Mouse (Mus musculus) granulocyte monocyte progenitor cell, adult 5-6 weeks (primary cell): Measurements from ENCODE around the gene Samd4. TPM values are rescaled to one million over a fixed set of nuclear protein-coding genes. Genes with fewer than 3 reads are reported as not detected.

ENCODE experiments used
- ATAC-seq: replicated peaks from 2 replicates; pipeline ENCODE4 v1.8.0; 2016; ENCODE audit warnings: mild to moderate bottlenecking, moderate TSS enrichment, inconsistent platforms; ENCODE audit not compliant: poor library complexity, severe bottlenecking
- total RNA-seq, 2 experiments: library from RNA; stranded (forward) in 1 of 2; stranded (reverse) in 1 of 2; fragments of 200-712, 200-1000 nt in 1 of 2; fragments of >200 nt in 1 of 2; fragmentation: Nextera tagmentation in 1 of 2; gene quantifications; 2 replicates each; pipeline ENCODE4 v1.2.3; 2014 to 2017

Gene Samd4
- not detected in 2 replicates for total RNA-seq (2014; fragmentation: Nextera tagmentation)
- total RNA-seq (2017) = not detected in 2 replicates

DNA sequence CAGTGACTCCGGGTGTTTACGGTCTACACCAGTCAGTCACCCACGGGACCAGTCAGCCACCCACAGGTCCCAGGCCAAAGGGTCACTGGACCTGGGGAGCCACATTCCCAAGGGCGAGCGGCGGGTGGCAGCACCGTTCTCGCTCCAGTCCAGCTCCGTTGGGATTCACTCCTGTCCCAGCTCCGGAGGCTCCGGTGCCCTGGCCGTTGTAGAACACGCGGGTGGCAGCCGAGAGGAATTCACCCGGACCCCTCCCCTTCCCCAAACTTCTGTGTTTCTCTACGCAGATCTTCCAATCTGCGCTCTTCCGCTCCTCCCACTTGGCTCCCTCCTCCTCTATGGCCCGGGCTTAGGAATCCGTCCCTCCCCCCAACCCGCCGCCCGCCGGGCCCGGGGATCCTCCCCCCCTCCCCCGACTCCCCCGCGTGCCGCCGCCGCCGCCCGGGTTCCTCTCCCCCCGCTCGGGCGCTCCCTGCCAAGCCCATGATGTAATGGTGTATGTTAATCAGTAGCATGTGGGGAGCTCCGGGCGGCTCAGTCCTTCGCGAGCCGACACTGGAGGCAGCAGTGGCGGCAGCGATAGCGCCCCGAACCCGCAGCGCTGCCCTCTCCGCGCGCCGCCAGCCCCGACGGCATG is at the start of gene Samd4:
Gene Samd4 (plus strand): TSS at position 424 of the 637 bp plus-strand sequence.
- peak; percentile 49 for ATAC-seq

DNA sequence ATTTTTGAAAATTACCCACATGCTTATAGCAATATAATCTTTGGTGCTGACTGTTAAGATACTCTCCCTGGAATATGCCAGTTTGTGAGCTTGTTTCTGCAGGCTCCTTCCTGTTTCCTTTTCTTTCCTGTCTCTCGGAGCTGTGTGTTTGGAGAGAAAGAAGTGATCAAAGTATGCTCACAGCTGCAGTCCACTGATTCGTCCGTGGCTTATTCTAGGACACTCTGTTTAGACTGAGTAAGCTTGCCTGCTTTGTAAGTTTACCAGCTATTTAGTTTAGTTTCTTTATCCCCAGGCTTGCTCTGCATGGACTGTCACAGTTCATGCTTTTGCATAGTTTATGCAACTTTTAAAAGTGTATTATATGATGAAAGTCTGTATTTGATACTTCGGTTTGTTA is 43.3 kb upstream of the Samd4 start:
- ATAC-seq = no peak

DNA sequence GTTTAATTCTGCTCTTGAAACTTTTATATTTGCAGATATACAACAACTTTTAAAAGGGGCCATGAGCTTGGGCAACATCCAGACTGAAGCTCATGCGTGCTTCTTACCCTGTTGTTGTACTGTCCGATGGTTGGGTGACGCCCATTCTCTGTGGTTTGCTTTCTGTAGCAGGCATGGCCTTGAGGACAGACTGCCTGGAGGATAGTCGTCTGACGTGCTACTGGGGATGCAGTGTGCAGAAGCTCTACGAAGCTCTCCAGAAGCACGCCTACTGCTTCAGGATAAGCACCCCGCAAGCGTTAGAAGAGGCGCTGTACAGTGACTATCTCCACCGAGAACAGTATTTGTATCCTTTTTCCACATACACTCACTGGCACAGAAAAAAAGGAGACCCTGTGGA is 36.9 kb upstream of the Samd4 start:
- ATAC-seq = no peak

DNA sequence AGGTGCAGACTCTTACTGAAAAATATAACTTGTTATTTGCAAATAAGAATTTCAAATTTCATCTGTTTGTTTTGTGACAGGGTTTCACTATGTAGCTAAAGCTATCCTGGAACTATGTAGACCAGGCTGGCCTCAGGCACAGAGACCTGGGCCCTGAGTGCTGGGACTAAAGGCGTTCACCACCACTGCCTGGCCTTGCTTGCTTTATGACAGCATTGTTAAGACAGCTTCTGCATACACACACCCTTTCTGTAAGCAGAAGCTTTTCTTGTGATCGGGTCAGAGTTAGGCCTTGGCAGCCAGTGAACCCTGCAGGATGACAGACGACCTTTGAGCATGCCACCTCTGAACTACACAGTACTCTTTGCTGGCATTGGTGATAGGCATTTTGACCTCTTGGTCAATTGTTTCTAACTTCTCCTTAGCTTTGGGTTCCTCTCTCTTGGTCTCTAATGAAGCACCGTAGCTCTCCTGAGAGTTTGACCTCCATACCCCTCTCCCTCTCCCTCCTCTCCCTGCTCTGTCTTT is 34.5 kb upstream of the Samd4 start:
- ATAC-seq = no peak

DNA sequence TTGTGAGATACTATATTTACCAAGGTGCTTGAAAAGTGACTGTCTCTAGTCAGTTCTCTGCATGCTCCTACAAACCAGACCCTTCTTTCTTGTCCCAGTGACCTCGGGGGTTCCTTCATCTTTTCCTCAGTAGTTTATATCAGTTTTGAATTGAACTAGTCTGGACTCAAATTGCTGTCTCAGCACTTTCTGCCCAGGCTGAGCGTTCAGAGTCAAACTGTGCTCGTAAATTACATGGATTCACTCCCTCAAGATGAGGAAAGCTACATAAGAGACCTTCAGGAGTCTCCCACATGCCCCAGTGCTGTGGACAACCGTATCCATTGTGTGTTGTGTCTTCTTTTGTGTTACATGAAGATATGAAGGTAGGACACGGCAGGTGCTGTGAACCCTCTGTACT is 33.9 kb upstream of the Samd4 start:
- ATAC-seq = no peak

DNA sequence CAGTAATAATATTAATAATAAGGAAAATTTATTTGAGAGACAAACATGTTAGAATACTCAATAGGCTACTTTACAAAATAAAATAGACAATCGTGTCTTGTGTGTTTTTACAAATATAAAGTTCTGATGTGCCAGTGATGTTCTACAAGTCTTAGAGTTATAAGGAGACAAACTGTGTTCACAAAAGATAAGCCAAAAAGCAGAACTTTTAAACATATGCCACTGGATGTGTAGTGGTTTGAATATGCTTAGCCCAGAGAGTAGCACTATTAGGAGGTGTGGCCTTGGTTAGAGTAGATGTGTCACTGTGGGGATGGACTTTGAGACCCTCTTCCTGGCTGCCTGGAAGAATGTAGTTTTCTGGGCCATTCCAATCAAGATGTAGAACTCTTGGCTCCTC is 32.9 kb upstream of the Samd4 start:
- no peak for ATAC-seq

DNA sequence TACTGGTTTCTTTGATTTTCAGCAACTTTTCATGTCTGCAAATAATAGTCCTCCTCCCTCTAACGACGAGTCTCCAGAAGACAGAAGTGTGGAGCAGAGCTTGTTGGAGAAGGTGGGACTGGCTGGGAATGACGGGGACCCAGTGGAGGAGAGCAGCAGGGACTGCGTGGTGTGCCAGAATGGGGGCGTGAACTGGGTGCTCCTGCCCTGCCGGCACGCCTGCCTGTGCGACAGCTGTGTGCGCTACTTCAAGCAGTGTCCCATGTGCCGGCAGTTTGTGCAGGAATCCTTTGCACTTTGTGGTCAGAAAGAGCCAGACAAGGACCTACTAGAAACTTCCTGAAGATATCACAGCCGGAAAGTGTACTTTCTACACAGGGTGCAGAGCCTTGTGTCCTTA is 29.0 kb upstream of the Samd4 start:
- no peak for ATAC-seq

DNA sequence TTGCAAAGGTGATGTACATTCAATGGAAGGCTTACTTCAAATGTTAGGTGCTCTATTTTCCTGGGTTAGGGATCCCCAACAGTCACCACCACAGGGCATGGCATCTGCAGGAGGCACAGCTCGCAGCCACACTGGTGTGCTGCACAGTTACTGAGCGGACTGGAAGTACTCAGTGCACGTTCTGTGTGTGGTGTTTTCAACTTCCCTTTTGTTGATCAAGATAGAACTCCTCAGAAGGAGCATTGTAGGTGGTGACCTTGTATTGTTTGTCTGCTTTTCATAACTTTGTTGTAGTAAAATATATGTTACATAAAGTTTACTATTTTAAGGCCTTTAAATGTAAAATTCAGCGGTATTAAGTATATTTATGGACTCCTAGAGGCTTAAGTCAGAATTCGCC is 19.7 kb upstream of the Samd4 start:
- ATAC-seq = no peak

DNA sequence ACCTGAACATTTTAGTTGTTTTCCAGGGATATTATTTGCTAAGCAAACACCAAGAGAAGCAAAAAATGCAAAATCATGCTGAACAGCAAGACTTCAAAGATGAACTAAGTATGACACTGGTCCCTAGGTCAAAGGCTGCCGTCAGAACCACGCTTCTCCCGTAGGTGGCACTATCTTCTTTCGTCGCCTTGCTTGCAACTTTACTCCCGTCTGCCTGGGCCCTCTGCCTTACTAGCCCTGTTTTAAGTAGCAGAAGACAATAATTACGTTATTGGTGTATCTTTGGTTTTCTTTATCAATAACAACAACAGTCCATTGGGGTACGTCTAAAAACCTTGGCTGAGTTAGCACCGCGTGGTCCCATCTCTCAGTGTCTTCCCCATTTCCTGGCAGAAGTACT is 1.7 kb upstream of the Samd4 start:
- peak; percentile 39 for ATAC-seq

DNA sequence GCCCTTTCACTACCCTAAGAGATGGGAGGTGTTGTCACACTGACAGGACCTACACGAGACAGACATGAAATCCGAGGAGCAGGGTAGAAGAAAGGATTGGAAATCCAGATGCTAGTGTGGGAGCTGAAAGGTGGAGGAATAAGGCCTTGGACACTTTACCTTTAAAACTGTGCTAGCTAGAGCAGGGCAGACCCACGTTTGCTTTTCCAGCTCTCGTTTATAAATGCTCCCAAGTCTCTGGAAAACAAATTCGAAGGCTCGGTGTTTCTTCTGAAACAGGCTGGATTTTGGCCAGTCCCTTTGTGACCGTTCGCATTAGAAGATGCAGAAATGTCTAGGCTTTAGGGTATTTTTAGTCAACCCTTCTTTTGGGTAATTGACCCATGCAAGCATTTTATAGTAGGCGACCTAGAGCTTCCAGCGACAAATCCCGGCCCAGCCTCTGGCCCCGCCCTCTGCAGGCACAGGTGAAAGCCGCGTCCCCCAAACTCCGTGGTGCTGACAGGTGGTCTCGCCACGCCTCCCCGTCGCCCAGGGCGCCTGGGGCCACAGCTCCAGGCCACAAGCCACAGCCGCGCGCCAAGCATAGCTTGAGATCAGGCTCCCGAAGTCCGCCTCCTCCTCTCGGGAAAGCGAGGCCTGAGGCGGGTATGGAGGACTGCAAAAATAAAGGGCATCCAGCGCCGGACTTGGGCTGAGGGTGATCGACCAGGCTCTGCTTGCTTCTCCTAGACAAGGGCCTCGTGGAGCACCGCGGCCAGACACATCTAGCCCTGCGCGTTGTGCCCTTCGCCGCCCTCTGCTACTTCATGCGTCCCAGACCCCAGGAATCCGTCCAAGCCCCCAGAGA is 848 bp upstream of the Samd4 start:
- ATAC-seq = 0 out of 2 replicates have a peak, but pooled peaks have one; percentile 3

DNA sequence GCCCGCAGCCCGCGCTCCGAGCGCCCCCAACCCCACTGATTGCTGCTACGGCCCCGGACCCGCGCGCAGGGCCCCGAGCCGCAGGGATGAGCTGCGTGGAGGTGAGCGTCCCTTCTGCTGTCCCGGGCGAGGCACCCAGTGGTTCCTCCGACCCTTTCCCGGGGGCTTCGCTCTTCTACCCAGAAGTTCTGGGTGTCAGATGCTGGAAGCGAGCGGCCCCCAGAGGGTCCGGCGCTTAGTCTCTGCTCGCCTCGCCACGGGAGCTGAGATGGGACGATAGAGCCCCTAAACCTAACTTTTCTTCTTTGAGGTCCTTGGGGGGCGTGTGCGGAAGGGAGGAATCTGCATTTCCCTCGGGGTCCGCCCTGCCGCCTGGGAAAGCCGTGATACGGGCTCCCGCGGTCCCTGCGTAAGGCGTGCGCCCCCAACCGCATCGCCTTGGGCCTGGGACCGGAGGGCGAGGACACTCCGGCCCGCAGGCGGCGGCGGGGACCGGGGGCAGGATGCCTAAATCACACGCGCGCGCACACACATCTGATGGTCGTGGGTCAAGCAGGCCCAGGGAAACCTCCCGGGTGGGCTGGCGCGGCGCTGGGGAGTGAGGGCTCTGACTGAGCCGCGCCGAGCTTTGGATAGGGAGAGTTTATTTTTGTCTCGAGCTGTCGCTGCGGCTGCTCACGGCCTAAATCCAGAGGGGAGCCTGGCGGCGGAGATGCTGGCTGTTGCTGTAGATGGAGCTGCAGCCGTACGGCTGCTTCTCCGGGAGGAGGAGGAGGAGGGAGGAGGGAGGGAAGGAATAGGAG is 615 bp downstream of the Samd4 start:
- no peak for ATAC-seq

DNA sequence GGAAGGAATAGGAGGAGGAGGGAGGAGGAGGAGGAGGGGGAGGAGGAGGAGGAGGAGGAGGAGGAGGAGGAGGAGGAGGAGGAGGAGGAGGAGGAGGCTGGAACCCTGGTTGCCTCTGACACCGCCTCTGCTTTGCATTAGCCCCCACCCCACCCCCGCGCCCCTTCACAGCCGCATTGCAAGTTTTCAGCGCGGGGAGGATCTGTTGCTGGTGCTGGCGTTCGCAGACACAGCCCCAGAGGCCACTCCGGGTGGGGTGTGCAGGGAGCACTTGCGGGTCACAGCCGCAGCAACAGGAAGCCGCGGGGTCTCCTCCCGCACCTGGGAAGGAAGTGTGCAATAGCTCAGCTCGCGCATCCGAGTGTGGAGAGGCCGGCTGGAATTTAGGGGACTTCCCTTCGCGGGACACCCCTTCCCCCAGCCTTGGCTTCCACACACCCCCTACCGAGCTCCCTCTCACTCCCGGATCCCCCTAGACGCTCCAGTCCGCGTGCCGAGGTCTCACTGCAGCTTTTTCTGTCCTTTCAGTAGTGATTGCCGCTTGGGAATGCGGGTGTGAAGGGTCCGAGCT is 1.3 kb downstream of the Samd4 start:
- ATAC-seq = peak; percentile 43

DNA sequence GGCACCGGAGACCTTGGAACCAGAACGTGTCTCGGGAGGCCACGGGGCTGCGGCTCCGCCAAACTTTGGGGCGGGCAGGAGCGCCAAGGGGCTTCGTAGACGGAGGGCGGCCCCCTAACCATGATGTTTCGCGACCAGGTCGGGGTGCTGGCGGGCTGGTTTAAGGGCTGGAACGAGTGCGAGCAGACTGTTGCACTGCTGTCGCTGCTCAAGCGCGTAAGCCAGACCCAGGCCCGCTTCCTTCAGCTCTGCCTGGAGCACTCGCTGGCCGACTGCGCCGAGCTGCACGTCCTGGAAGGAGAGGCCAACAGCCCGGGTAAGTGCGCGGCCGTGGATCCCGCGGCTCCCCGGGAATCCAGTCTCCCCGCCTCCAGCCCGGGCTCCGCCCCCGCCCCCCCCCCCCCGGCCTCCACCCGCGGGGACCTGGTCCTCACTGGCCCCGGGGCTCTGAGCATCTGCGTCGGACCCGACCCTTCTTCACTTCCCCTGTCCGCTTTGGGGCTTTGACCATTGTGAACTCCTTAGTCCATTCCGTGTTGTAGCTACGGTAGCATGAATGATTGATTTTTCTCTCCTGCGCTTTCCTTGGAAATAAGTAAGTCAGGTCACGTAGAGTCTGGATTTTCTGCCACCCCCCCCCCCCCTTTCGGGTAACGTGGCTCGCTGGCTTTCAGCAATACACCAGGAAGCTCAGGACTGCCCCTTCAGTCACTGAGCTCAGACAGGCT is 2.2 kb downstream of the Samd4 start:
- ATAC-seq = 0 out of 2 replicates have a peak, but pooled peaks have one; percentile 7

DNA sequence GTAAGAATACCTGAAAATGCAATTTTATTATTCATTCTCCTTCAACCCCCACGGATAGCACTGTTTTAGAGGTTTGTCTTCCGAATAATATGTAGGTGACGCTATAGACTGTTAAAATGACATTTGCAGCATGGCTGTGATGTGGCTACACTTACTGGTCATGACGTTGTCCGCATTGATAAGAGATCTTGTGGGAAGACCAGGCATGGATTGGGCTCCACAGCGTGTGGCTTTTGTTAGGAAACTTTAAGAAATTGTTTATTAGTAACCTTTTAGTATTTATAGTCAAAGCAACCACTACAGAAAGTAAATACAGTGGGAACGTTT is 2.7 kb downstream of the Samd4 start:
- ATAC-seq = no peak

DNA sequence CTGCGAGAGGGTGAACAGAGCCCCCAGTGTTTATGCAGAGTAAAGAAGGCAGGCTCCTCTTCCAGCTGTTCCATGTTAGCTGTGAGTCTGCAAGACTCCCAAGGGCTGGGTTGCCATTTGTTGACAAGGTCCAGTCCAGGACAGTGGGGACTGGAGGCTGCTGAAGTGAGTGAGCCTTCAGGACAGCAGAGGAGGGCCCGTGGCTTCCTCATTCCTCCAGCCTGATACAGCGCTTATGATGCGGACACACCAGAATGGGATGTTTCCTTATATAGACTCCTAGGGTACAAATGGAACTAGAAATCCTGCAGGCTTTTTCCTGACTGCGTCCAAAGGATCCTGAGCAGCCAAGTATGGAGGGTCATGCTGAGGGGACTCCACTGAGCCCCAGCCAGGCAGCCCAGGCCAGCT is 3.2 kb downstream of the Samd4 start:
- peak; percentile 27; the same call in 1 of the 2 replicates for ATAC-seq

DNA sequence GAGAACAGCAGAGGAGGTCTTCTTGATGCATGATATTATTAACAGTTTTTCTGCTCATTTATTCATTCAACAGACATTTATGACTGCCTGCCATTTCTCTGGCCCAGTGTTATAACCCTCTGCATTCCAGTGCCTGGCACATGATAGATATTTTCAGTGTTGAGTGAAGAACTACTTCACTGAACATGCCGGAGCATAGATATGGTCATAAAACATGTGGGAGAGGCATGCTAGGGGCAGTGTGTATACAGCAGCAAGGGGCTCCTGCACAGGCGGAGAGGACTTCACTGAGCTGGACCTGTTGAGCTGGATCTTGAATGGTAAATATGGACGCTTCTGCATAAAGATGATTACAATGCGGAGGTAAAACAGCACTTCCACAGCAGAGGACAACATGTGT is 6.4 kb downstream of the Samd4 start:
- no peak for ATAC-seq

DNA sequence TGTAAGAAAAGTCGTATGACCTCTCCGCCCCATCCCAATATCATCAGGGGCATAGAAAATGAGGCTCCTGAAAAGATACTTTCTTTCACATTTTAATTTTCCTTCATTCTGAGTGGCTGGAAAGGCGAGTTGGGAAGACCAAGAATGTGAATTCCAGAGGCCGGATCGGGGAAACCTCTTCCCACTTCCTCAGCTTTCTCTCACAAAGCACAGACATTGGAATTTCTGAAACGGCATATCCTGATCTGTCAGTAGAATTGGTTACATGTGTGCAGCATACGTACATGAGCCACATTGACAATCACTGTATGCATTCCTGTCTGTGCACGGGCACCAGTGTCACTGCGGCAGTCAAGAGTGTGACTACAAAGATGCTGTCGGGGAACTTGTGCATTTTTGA is 11.3 kb downstream of the Samd4 start:
- no peak for ATAC-seq

DNA sequence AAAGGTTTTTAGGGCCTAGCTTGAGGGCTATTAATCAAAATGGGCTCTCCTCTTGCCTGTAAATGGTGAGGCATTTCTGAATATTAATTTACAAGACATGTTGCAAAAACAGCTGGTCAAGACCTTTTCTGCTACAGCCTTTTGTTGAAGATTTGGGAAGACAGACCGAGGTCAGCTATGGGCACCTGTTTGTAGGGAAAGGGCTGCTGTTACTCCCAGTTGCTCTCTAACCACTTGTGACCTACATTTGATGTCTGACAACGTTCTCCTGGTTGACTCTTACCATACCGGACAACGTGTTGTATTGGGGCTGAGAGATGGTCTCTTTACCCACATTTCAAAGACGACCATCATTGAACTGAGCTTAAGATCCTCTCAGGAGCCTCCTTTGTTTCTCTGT is 15.3 kb downstream of the Samd4 start:
- no peak for ATAC-seq

DNA sequence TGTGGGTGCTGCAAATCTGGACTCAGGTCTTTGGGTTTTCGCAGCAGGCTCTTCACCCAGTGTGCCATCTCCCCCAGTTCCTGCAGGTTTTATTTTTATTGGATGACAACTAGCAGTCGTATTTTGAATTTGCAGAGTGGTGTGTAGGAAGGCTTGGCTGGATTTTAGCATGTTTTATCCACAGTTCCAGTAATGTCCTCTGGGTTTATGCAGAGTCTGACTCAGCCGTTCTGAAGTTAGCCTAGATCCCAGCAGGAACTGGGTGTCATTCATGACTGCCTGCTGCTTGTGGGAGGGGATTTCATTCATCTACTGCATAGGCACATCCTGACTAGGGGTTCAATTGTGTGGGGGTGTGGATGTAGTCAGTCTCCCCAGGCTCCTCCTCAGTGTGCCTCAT is 16.0 kb downstream of the Samd4 start:
- no peak for ATAC-seq
